Mouse (Mus musculus) ES-Bruce4 (cell line): ENCODE data around the gene Sp9.

Experiments
- CTCF ChIP-seq: IDR thresholded peaks from one replicate; pipeline ENCODE4 v1.8.1; 2011; ENCODE audit warnings: low read depth, low read length
- EP300 ChIP-seq: IDR thresholded peaks from 2 replicates; pipeline ENCODE4 v1.6.1; 2011; ENCODE audit warnings: low read depth, low read length; ENCODE audit not compliant: insufficient read depth
- POLR2A ChIP-seq: IDR thresholded peaks from one replicate; pipeline ENCODE4 v1.8.1; 2011; ENCODE audit warnings: low read length; ENCODE audit not compliant: insufficient read depth

DNA sequence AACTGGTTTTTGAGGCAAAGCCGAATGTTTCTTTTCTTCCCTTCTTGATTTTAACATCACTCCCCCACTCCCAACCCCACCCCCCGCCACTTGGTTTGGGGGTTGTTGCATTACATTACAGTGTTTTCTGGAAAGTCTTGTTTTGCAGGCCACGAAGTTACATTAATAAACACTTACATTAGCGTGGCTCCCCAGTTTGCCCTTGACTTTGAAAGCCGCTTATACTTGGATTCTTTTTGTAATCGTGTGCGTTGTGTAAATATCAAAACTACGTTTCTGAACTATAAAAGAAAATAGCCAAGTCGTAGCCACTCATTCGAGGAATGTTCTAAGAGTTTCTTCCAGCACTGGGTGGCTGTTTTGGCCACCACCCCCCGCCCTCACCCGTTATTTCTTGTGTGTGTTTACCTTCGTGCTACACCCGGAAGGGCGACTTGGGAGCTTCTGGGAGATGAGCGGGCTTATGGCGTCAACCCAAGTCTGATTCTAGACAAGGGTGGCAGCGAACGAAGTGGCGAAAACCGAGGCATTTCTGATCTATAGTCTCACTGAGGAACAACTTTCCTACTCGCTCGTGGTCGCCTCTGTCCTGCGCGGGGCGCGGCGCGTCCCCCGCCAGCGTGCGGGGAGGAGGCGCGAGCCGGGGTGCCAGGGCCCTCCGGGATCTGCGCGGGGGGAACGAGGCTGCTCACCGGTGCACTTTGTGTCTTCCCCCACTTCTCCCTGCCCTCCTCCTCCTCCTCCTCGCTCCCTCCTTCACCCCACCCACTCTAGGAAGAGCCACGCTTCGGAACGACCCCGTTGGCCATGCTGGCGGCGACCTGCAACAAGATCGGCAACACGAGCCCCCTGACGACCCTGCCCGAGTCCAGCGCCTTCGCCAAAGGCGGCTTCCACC lies 875 bp downstream of the Sp9 start:
- no peak for TF ChIP-seq CTCF
- TF ChIP-seq EP300, result no peak
- TF ChIP-seq POLR2A, result no peak
